Mouse (Mus musculus): ENCODE data around the gene Slc28a1. TPM values are rescaled to one million over a fixed set of nuclear protein-coding genes. Genes with fewer than 3 reads are reported as not detected.
"Not testable (repeated sequence)": the region's sequence is repeated elsewhere in the genome, so short reads cannot be mapped to it uniquely, and the experiment has no call there.

Slc28a1 gene
- total RNA-seq, 2 experiments from 2014 or later, result not detected

GRCm38 (mm10) chr7:81123553-81123952, 9.0 kb downstream of the Slc28a1 start:
- no peak for DNase-seq (ENCODE audit: low spot score in 2 of 2)

- no peak for DNase-seq (ENCODE audit: low spot score in 2 of 2)
Observed at GRCm38 (mm10) chr7:81124773-81125172, 10.2 kb downstream of the Slc28a1 start.

GRCm38 (mm10) chr7:81125215-81126175, 10.9 kb downstream of the Slc28a1 start:
- no peak for DNase-seq (ENCODE audit: low spot score in 2 of 2)

- DNase-seq (ENCODE audit: low spot score in 2 of 2), result no peak
Observed at GRCm38 (mm10) chr7:81131864-81132263, 17.3 kb downstream of the Slc28a1 start.

GRCm38 (mm10) chr7:81132851-81133279, 18.3 kb downstream of the Slc28a1 start:
- DNase-seq (ENCODE audit: low spot score in 2 of 2), result no peak

- DNase-seq (ENCODE audit: low spot score in 2 of 2), result no peak
Observed at GRCm38 (mm10) chr7:81133416-81133815, 18.8 kb downstream of the Slc28a1 start.

- DNase-seq (ENCODE audit: low spot score in 2 of 2), result no peak
Observed at GRCm38 (mm10) chr7:81133941-81134340, 19.3 kb downstream of the Slc28a1 start.

GRCm38 (mm10) chr7:81134614-81135067, 20.0 kb downstream of the Slc28a1 start:
- peak; percentile 29 to 42 for DNase-seq (ENCODE audit: low spot score in 2 of 2)

- no peak for DNase-seq (ENCODE audit: low spot score in 2 of 2)
Observed at GRCm38 (mm10) chr7:81137292-81137691, 22.7 kb downstream of the Slc28a1 start.

- DNase-seq (ENCODE audit: low spot score in 2 of 2), result no peak
Observed at GRCm38 (mm10) chr7:81139100-81139499, 24.5 kb downstream of the Slc28a1 start.

GRCm38 (mm10) chr7:81139671-81140404, 25.2 kb downstream of the Slc28a1 start:
- DNase-seq (ENCODE audit: low spot score in 2 of 2), result no peak

- no peak for DNase-seq (ENCODE audit: low spot score in 2 of 2)
Observed at GRCm38 (mm10) chr7:81141541-81141940, 26.9 kb downstream of the Slc28a1 start.

GRCm38 (mm10) chr7:81143056-81143455, 28.5 kb downstream of the Slc28a1 start:
- DNase-seq (ENCODE audit: low spot score in 2 of 2), result not testable (repeated sequence)

GRCm38 (mm10) chr7:81149759-81150158, 35.2 kb downstream of the Slc28a1 start:
- DNase-seq (ENCODE audit: low spot score in 2 of 2), result no peak

- no peak for DNase-seq (ENCODE audit: low spot score in 2 of 2)
Observed at GRCm38 (mm10) chr7:81151216-81151615, 36.6 kb downstream of the Slc28a1 start.

GRCm38 (mm10) chr7:81152306-81152705, 37.7 kb downstream of the Slc28a1 start:
- no peak for DNase-seq (ENCODE audit: low spot score in 2 of 2)

GRCm38 (mm10) chr7:81152826-81153225, 38.2 kb downstream of the Slc28a1 start:
- DNase-seq (ENCODE audit: low spot score in 2 of 2), result no peak

- DNase-seq (ENCODE audit: low spot score in 2 of 2), result no peak
Observed at GRCm38 (mm10) chr7:81153327-81153726, 38.7 kb downstream of the Slc28a1 start.

- DNase-seq (ENCODE audit: low spot score in 2 of 2), result not testable (repeated sequence)
Observed at GRCm38 (mm10) chr7:81154244-81154643, 39.6 kb downstream of the Slc28a1 start.

- peak; percentile 48 to 64 for DNase-seq (ENCODE audit: low spot score in 2 of 2)
Observed at GRCm38 (mm10) chr7:81154960-81155359, 40.4 kb downstream of the Slc28a1 start.

- DNase-seq (ENCODE audit: low spot score in 2 of 2), result no peak
Observed at GRCm38 (mm10) chr7:81158933-81159332, 44.3 kb downstream of the Slc28a1 start.

- DNase-seq (ENCODE audit: low spot score in 2 of 2), result peak; percentile 28 to 38
Observed at GRCm38 (mm10) chr7:81161666-81162065, 47.1 kb downstream of the Slc28a1 start.

Measured in layer of hippocampus, postnatal 10 days (tissue).